Mouse (Mus musculus): Measurements from ENCODE around the gene Usp50.

Gene Usp50

GRCm38 (mm10) chr2:126783370-126783769, at the start of gene Usp50:
Usp50 (minus strand) TSS chr2:126783470.
- no peak for DNase-seq (ENCODE audit: low spot score)

DNA sequence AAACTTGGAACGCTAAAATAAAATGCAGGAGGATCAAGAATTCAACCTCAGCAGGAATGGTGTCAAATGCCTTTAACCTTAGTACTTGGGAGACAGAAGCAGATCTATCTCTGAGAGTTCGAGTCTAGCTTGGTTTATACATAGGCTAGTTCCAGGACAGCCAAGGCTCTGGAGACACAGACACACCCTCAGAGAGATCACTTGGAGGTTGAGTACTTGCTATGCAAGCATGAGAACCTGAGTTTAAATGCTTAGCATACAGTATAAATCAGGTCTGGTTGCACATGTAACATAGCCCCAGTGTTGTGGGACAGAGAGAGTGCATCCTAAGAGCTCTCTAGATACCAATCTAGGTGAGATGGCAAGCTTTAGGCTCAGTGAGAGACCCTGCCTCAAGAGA, 34.1 kb upstream of the Usp50 start:
- no peak for DNase-seq (ENCODE audit: low spot score)

DNA sequence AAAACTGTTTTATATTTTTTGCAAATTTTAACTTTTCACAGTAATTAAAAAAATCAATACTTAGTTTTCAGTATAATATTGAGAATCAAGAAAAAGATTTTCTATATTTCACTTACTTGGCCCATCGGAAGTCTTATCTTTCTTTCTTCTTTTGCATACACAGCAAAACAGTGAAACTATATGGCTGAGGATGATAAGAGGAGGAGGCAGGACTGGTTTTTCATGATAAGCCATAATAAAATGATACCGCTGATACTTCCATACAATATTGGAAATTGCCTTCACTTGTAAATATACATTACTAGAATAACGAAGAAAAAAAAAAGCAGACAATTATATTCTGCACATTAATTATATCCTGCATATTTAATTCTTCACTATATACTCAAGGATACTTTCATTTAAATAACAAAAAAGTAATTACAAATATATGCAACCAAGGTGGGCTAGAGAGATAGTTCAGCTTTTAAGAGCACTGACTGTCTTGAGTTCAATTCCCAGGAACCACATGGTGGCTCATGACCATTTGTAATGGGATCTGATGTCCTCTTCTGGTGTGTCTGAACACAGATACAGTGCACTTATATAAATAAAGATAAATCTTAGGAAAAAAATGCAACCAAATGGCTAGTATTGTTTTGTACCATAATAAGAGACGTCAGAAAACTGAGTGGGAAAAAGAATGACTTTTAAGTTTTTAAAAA, 33.5 kb upstream of the Usp50 start:
- no peak for DNase-seq (ENCODE audit: low spot score)

DNA sequence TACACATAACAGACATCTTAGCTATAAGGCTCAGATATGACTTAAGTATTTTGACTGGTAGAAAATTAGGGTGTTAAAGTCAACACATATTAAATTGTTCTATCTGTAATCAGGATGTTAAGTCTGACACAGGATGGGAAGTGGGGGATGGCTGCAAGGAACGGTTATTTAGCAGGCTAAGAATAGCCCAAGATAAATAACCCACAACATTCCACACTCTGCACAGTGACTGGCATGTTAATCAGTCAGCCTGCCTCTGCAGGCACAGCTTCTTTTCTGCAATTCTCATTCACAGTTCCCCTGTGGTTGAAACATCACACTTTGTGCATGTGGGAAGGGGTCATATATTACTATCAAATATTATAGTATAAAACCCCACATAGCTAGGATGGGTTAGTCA, 32.6 kb upstream of the Usp50 start:
- no peak for DNase-seq (ENCODE audit: low spot score)

DNA sequence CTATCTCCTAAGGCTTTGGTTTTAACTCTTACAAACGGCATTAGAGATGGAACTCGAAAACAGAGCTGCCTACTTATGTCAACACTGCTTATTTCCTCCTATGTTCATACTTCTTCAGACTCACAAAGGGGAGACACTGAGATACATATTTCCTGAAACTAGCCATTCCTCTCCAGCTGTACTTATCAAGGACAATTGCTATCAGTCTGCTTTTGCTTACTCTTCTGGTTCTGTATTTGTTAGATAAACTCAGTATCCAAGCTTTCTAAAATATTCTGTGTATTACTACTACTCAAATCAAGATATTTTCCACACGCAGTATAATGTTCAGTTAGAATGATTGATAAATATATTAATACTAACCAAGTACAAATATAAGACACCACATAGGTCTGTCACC, 18.7 kb upstream of the Usp50 start:
- DNase-seq (ENCODE audit: low spot score): no peak

GRCm38 (mm10) chr2:126798455-126798854, 15.2 kb upstream of the Usp50 start:
- no peak for DNase-seq (ENCODE audit: low spot score)

- no peak for DNase-seq (ENCODE audit: low spot score)
Observed at GRCm38 (mm10) chr2:126795708-126796107, 12.4 kb upstream of the Usp50 start.

DNA sequence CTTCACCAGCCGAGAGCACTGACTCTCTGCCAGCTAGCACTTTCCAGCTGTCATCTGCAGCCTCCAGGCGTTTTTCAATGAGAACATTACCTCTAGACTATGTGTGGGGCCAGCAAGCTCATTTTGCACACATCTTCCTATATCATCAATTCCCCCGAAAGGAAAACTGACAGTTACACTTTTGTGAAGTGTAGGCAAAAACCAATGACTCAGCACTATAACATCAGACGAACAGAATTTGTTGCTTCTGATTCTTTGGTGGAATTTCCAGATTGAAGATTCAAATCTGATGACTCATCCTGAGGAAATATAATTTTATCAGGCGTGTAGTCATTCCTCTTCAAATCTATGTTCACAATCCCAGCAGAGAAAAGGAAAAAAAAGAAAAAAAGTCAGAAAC, 9.3 kb upstream of the Usp50 start:
- no peak for DNase-seq (ENCODE audit: low spot score)

DNA sequence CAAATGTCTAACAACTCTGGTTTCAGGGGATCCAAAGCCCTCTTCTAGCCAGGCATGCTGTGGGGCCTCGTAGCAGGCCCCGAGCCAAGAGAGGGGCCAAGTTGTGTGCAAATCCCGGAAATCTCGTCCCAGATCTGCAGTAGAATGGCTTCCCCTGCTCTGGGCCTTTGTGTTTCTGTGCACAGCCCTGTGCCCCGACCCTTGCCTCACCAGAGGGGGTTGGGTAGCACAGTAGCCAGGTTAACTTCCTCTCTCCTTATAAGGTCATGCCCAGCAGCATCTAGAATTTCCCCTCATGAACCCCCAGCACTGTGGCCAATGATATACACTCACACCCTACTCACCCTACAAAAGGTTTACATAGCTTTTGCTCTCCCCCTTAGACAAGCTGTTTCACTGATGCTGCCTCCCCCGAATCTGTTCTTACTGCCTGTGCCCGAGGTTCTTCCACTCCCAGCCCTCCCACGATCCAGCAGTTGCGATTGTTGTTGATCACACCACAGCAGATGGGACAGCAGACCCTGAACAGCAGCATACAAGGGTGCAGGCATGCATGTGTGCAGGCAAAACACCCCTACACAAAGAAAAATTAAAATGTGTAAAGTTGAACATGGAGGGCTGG, 4.6 kb upstream of the Usp50 start:
- no peak for DNase-seq (ENCODE audit: low spot score)

- DNase-seq (ENCODE audit: low spot score): peak; percentile 67
Observed at GRCm38 (mm10) chr2:126782433-126782832, 837 bp downstream of the Usp50 start.

DNA sequence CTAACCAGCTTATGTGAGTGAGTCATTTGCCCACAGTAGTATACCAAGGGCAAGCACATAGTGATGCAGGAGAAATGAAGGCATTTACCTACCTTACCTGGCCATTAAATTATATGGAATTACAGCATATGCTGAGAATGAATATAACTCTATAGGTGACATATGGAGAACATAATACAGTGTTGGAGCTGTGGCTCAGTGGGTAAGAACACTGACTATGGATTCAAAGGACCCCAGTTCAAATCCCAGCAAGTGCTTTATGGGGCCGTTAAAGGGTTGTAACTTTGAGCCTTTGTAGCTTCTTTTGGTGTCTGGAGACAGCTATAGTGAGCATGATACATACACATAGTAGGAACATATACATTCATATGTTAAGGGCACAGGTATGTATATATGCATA, 1.8 kb downstream of the Usp50 start:
- no peak for DNase-seq (ENCODE audit: low spot score)

DNA sequence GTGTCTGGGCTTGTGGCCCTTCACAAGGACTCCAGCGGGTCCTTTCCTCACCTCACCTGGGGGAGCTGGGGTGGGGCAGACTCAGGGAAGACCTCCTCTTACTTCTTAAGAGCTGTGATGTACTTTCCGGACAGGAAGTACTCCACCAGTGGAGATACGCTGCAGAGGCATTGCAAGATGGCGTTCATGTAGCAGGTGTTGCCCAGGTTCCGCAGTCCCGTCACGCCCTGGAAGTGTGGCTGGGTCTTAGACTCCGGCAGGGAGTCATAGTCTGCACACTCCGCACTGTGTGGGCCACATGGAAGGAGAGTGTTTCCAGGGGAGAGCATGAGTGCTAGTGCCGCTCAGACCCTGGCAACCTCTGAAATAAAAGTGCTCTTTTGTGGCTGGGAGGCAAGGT, 3.0 kb downstream of the Usp50 start:
- no peak for DNase-seq (ENCODE audit: low spot score)

- DNase-seq (ENCODE audit: low spot score): no peak
Observed at GRCm38 (mm10) chr2:126778806-126779205, 4.5 kb downstream of the Usp50 start.

GRCm38 (mm10) chr2:126776416-126776815, 6.9 kb downstream of the Usp50 start:
- DNase-seq (ENCODE audit: low spot score): no peak

- no peak for DNase-seq (ENCODE audit: low spot score)
Observed at GRCm38 (mm10) chr2:126775951-126776350, 7.3 kb downstream of the Usp50 start.

DNA sequence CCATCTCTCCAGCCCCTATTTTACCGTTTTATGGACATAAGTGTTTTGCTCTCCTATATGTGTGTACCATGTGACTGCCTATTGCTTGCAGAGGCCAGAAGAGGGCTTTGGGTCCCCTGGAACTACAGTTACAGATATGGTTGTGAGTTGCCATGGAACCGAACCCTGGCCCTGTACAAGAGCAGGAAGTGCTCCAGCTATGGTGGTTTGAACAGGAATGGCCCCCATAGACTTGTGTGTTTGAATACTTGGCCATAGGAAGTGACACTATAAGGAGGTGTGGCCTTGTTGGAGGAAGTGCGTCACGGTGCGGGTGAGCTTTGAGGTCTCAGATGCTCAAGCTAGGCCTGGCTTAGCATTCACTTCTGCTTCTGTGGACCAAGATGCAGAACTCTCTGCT, 11.1 kb downstream of the Usp50 start:
- DNase-seq (ENCODE audit: low spot score): no peak

DNA sequence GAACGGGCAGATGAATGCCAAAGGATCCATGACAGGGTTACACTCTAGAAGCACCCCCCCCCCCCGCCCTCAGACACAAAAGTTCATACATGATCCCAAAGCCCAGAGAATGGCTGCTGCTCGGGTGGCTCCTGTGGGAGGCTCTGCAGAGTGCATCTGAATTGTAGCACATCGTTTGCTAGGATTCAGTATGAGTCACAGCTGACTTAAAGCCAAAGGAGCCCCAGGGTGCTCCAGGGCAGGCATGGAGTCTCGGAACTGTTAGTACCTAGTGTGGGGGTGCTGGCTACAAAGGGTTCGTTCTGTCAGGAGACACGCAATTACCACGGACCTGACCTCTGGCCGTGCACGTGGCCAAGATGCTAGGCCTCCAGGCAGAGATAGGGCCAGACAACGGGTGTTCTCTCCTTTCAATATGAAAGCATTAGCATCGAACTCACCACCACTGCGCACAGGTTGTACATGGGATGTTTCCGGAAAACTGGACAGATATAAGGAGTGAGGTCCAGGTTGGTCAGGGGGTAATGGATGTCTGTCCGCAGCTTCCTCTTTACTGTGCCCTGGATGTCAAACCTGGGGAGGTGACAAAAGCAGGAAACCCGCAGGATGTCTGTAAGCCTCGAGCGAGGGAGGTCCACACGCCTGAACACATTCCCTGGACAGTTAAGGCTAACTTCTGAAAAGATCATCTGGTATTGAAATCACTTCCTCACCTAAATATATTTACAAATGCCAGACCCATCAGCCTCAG, 13.7 kb downstream of the Usp50 start:
- no peak for DNase-seq (ENCODE audit: low spot score)

GRCm38 (mm10) chr2:126768194-126768593, 15.1 kb downstream of the Usp50 start:
- DNase-seq (ENCODE audit: low spot score): no peak

DNA sequence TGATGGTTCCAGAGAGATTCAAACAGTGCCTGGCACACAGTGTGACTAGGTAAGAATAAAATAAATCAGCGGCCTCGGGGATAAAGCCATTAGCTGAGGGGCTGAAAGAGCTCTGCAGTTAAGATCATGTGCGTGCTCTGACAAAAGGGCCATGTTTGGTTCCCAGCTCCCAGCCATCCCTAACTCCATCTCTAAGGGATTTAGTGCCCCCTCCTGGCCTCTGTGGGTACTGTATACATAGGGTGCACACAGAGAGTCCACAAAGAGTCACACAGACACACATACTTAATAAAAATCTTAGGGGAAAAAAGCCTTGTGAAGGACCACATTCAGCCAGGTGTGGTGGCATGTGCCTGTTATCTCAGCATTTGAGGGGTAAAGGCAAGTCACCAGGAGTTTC, 15.7 kb downstream of the Usp50 start:
- DNase-seq (ENCODE audit: low spot score): no peak

- DNase-seq (ENCODE audit: low spot score): no peak
Observed at GRCm38 (mm10) chr2:126765867-126766582, 17.2 kb downstream of the Usp50 start.

GRCm38 (mm10) chr2:126759351-126759750, 23.9 kb downstream of the Usp50 start:
- peak; percentile 26 for DNase-seq (ENCODE audit: low spot score)

- peak; percentile 51 for DNase-seq (ENCODE audit: low spot score)
Observed at GRCm38 (mm10) chr2:126755664-126756063, 27.6 kb downstream of the Usp50 start.

GRCm38 (mm10) chr2:126743389-126743788, 39.9 kb downstream of the Usp50 start:
- DNase-seq (ENCODE audit: low spot score): peak; percentile 47
